Mouse (Mus musculus) liver, embryonic 14.5 days (tissue): ENCODE measurements at regions not wholly inside any gene's neighbourhood (a gene's known extent, or its start where the extent isn't known, plus 50 kb on each side); places are given as distances from the start of the nearest gene placed in this dataset.

ENCODE experiments used
- CTCF ChIP-seq: IDR thresholded peaks from 2 replicates; pipeline ENCODE4 v1.5.1; 2016; ENCODE audit warnings: antibody characterized with exemption, low read depth, control low read depth
- EP300 ChIP-seq: IDR thresholded peaks from 2 replicates; pipeline ENCODE4 v1.6.1; 2016; ENCODE audit warnings: antibody characterized with exemption, low read depth

DNA sequence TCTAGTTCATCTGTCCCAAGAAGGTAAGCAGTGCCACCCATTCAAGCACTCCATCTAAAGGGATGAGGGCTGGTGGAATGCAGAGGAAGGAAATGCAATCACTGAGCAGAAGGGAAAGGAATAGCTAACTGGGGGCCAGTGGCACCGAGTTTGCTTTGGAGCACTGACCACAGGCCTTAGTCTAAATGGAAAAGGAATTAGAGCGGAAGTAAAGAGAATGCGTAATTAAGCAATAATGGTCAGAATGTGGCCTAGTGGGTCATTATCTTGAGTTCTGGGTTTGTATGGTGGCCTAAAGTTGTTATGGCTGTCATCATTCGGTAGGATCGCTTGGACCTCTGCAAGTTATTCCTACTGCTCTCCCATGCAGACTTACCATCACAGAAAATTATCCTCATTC lies 128.8 kb upstream of the Gm10306 start:
- no peak for TF ChIP-seq CTCF
- TF ChIP-seq EP300 = no peak
